Mouse (Mus musculus): Measurements from ENCODE around the gene Mogat1.

DNA sequence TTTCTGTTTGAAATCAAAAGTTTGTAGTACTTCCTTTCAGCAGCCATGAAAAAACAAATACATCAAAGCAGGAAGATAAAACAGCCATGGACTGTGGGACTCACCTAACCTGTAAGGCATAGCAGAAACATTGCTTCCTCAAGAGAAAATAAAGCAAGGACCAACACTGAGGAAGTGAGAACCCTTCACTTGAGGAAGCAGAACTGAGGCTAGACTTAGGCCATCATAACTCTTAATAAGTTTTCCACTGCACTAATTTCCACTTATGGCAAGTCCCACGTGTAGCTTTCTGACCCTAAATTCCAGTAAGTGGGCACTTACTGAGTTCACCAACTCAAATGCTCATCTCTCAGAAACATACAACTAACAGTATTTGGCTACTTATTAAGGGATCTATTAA lies 20.6 kb upstream of the Mogat1 start:
- TF ChIP-seq CTCF (IDR thresholded peaks at IDR 0.05; ENCODE audit: low read depth, low read length) (no peak), POLR2A (IDR thresholded peaks at IDR 0.05; ENCODE audit: borderline replicate concordance, low read depth, low read length) (no peak)

All from bone marrow macrophage, adult 2 months (primary cell).